Mouse (Mus musculus): ENCODE results near the gene Tmem117. TPM values are rescaled to one million over a fixed set of nuclear protein-coding genes. Genes with fewer than 3 reads are reported as not detected.

Tmem117 gene
- polyA plus RNA-seq, 1 experiment, result 3.4 TPM

- TF ChIP-seq CTCF (IDR thresholded peaks at IDR 0.05; ENCODE audit: extremely low read depth, insufficient read depth, low read length) (no peak), POLR2A (IDR thresholded peaks at IDR 0.05; ENCODE audit: extremely low read depth, insufficient read depth, low read length) (no peak)
- Histone ChIP-seq H3K4me3 (ENCODE audit: insufficient read depth, low read length) (no peak overlapping the region), H3K4me1 (ENCODE audit: control insufficient read depth, insufficient read depth, low read length) (no peaks in the 10 kb centered on the region), H3K27ac (ENCODE audit: insufficient read depth, low read length) (no peak overlapping the region)
These were observed 313.4 kb downstream of the Tmem117 start for GRCm38 (mm10) chr15:94942465-94942864.

DNA sequence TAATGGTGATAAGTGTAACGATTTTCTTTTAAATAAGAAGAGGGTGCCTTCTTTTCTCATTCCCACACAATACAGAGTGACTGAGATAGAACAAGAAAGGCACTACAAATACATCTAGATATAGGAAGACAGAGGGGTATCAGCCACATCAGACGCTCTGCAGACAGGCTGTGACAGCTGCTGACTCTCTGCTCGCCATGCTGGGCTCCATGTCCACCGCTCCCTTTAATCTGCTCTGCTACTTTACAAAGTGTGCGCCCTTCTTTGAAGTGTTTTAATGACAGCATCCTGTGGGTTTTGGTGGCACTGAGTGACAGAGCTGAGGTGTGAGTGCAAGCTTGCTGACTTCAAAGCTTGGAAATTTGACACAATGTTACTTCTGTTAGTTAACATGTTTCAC, 314.9 kb downstream of the Tmem117 start:
- Histone ChIP-seq H3K27ac (ENCODE audit: insufficient read depth, low read length) (no peak overlapping the region), H3K4me1 (ENCODE audit: control insufficient read depth, insufficient read depth, low read length) (no peaks in the 10 kb centered on the region), H3K4me3 (ENCODE audit: insufficient read depth, low read length) (no peak overlapping the region)
- TF ChIP-seq POLR2A (IDR thresholded peaks at IDR 0.05; ENCODE audit: extremely low read depth, insufficient read depth, low read length) (no peak), CTCF (IDR thresholded peaks at IDR 0.05; ENCODE audit: extremely low read depth, insufficient read depth, low read length) (no peak)

GRCm38 (mm10) chr15:94951382-94952048, 322.5 kb downstream of the Tmem117 start:
- TF ChIP-seq CTCF (IDR thresholded peaks at IDR 0.05; ENCODE audit: extremely low read depth, insufficient read depth, low read length) (no peak), POLR2A (IDR thresholded peaks at IDR 0.05; ENCODE audit: extremely low read depth, insufficient read depth, low read length) (no peak)
- no peak overlapping the region for H3K27ac ChIP-seq (ENCODE audit: insufficient read depth, low read length)
- H3K4me3 ChIP-seq (ENCODE audit: insufficient read depth, low read length), result no peak overlapping the region

GRCm38 (mm10) chr15:94956697-94957096, 327.7 kb downstream of the Tmem117 start:
- no peak overlapping the region for H3K27ac ChIP-seq (ENCODE audit: insufficient read depth, low read length)
- peaks cover 2% of the 10 kb centered on the region; the same call in 1 of the 2 replicates for H3K4me1 ChIP-seq (ENCODE audit: control insufficient read depth, insufficient read depth, low read length)
- no peak overlapping the region for H3K4me3 ChIP-seq (ENCODE audit: insufficient read depth, low read length)
- TF ChIP-seq POLR2A (IDR thresholded peaks at IDR 0.05; ENCODE audit: extremely low read depth, insufficient read depth, low read length) (no peak), CTCF (IDR thresholded peaks at IDR 0.05; ENCODE audit: extremely low read depth, insufficient read depth, low read length) (no peak)

More at GRCm38 (mm10) chr15:94951382-94952048, 322.5 kb downstream of the Tmem117 start:
- peaks cover 2% of the 10 kb centered on the region; the same call in 1 of the 2 replicates for H3K4me1 ChIP-seq (ENCODE audit: control insufficient read depth, insufficient read depth, low read length)

GRCm38 (mm10) chr15:94957202-94957601, 328.2 kb downstream of the Tmem117 start:
- peaks cover 2% of the 10 kb centered on the region; the same call in 1 of the 2 replicates for H3K4me1 ChIP-seq (ENCODE audit: control insufficient read depth, insufficient read depth, low read length)
- H3K4me3 ChIP-seq (ENCODE audit: insufficient read depth, low read length), result no peak overlapping the region
- no peak for TF ChIP-seq POLR2A (IDR thresholded peaks at IDR 0.05; ENCODE audit: extremely low read depth, insufficient read depth, low read length)
- no peak for TF ChIP-seq CTCF (IDR thresholded peaks at IDR 0.05; ENCODE audit: extremely low read depth, insufficient read depth, low read length)
- H3K27ac ChIP-seq (ENCODE audit: insufficient read depth, low read length), result no peak overlapping the region

GRCm38 (mm10) chr15:94967004-94967403, 338.0 kb downstream of the Tmem117 start:
- TF ChIP-seq CTCF (IDR thresholded peaks at IDR 0.05; ENCODE audit: extremely low read depth, insufficient read depth, low read length) (no peak), POLR2A (IDR thresholded peaks at IDR 0.05; ENCODE audit: extremely low read depth, insufficient read depth, low read length) (no peak)
- Histone ChIP-seq H3K4me3 (ENCODE audit: insufficient read depth, low read length) (no peak overlapping the region), H3K4me1 (ENCODE audit: control insufficient read depth, insufficient read depth, low read length) (peaks cover 5% of the 10 kb centered on the region), H3K27ac (ENCODE audit: insufficient read depth, low read length) (no peak overlapping the region)

DNA sequence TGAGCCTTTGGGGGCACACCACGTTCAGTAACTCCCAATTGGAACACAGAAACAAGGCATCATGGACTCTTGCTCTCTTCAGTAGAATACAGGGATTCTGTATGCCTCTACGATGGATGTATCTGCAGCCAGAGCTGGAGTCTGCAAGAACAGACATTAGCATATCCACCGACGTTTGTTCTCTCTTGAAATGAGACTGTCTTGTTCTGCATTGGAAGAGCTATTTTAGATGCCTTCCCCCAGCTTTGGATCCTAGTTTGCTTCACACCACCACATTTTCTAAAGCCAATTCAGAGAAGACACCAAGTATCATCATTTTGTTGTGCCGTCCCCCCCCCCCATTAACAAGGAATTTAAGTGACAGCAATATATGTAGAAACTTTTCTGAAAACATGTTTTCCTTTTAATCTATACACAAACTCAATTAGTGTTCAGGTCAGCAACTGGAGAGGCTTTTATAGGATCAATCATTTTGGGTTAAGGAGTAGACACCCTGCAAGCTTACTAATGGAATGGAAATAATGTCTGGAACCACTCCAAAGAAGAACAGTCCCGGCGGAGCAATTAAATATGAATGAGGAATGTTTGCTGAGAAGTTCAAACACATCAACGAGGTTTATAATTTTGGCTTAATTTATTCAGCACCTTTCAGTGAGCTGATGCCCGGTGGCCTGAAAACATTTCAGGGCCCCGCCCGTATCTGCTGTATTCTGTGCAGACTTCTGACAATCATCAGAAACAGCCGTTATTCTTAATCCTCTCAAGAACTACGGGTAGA, 339.6 kb downstream of the Tmem117 start:
- TF ChIP-seq POLR2A (IDR thresholded peaks at IDR 0.05; ENCODE audit: extremely low read depth, insufficient read depth, low read length) (no peak), CTCF (IDR thresholded peaks at IDR 0.05; ENCODE audit: extremely low read depth, insufficient read depth, low read length) (no peak)

GRCm38 (mm10) chr15:94981798-94982197, 352.8 kb downstream of the Tmem117 start:
- Histone ChIP-seq H3K4me1 (ENCODE audit: control insufficient read depth, insufficient read depth, low read length) (peaks cover 2% of the 10 kb centered on the region; the same call in 1 of the 2 replicates), H3K4me3 (ENCODE audit: insufficient read depth, low read length) (no peak overlapping the region), H3K27ac (ENCODE audit: insufficient read depth, low read length) (no peak overlapping the region)
- TF ChIP-seq POLR2A (IDR thresholded peaks at IDR 0.05; ENCODE audit: extremely low read depth, insufficient read depth, low read length) (no peak), CTCF (IDR thresholded peaks at IDR 0.05; ENCODE audit: extremely low read depth, insufficient read depth, low read length) (no peak)

More for the DNA sequence above, 339.6 kb downstream of the Tmem117 start:
- peak overlapping the region; percentile 72 for H3K27ac ChIP-seq (ENCODE audit: insufficient read depth, low read length)
- no peak overlapping the region for H3K4me3 ChIP-seq (ENCODE audit: insufficient read depth, low read length)
- H3K4me1 ChIP-seq (ENCODE audit: control insufficient read depth, insufficient read depth, low read length), result peaks cover 5% of the 10 kb centered on the region

DNA sequence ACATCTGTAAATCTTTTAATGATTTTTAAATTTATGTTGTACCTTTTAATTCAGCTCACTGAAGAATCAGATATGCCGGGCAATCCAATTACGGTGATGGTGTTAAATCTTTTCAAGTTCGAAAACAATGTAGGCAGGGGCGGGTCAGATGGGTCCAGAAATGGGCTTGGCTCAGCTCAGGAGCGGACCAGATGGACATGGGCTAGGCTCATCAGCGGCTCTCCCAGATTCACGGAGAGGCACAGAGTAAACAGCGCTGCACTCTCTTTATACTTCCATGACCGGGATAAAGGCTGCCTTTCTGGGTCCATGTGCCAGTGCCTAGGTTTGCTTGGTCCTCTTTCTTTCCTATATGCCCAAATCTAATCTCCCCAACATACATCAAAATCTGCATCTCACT, 366.3 kb downstream of the Tmem117 start:
- TF ChIP-seq CTCF (IDR thresholded peaks at IDR 0.05; ENCODE audit: extremely low read depth, insufficient read depth, low read length) (no peak), POLR2A (IDR thresholded peaks at IDR 0.05; ENCODE audit: extremely low read depth, insufficient read depth, low read length) (no peak)
- Histone ChIP-seq H3K4me1 (ENCODE audit: control insufficient read depth, insufficient read depth, low read length) (no peaks in the 10 kb centered on the region), H3K4me3 (ENCODE audit: insufficient read depth, low read length) (no peak overlapping the region), H3K27ac (ENCODE audit: insufficient read depth, low read length) (no peak overlapping the region)

Measured in cortical plate, adult 2 months (tissue).